ENCODE assay signal across 17 mouse cellular contexts in genomic region chr15:79128208-79128607, GRCm38 (mm10). TPM values are rescaled to one million over a fixed set of nuclear protein-coding genes. Genes with fewer than 3 reads are reported as not detected.
DNase-seq lines count a peak whose midpoint lies in the region; ATAC-seq and TF ChIP-seq lines count a peak whose summit lies in the region.
"Had no signal": no experiment of that assay in that cellular context is flagged by ENCODE, and none has a peak within 500 bp of the region (broad histone marks: within the 10 kb centered on the region; RNA-seq: fewer than 3 reads in every experiment).

No protein-coding gene starts in this region.

- no peaks in the 10 kb centered on the region for H3K4me1 ChIP-seq in bone marrow macrophage, adult 2 months (ENCODE audit: control insufficient read depth, insufficient read depth, low read length)
- H3K4me1 ChIP-seq: hindbrain, embryonic 15.5 days; lung, embryonic 15.5 days; midbrain, embryonic 12.5 days; neural tube, embryonic 15.5 days; stomach, embryonic 15.5 days had no signal

- no peak overlapping the region for H3K27ac ChIP-seq in left cerebral cortex, adult 2 months
- no peak overlapping the region for H3K27ac ChIP-seq in bone marrow macrophage, adult 2 months (ENCODE audit: insufficient read depth, low read depth, low read length)
- H3K27ac ChIP-seq: heart, embryonic 13.5 days; hindbrain, embryonic 15.5 days; lung, embryonic 15.5 days; midbrain, embryonic 12.5 days; neural tube, embryonic 15.5 days; stomach, embryonic 15.5 days had no signal

- peak; percentile 48 for TF ChIP-seq CTCF in left cerebral cortex, adult 2 months (IDR thresholded peaks at IDR 0.05)
- TF ChIP-seq CTCF in bone marrow macrophage, adult 2 months (IDR thresholded peaks at IDR 0.05; ENCODE audit: low read depth, low read length), result peak; percentile 38; the same call in 1 of the 2 replicates

- no peak for TF ChIP-seq POLR2A in bone marrow macrophage, adult 2 months (IDR thresholded peaks at IDR 0.05; ENCODE audit: borderline replicate concordance, low read depth, low read length)

- peak; percentile 50 for DNase-seq in CD4-positive, CD25-positive, alpha-beta regulatory T cell, adult 2 months (ENCODE audit: low read depth, low spot score)
- DNase-seq in left cerebral cortex, adult 2 months (ENCODE audit: extremely low spot score in 1 of 2, low spot score in 2 of 2), result no peak
- DNase-seq in left cerebral cortex, adult 8-10 months (ENCODE audit: low spot score in 2 of 2), result no peak
- DNase-seq in 3T3-L1 (ENCODE audit: low read depth, low spot score), result peak; percentile 29
- no peak for DNase-seq in urinary bladder, adult 2 months (ENCODE audit: low spot score)
- DNase-seq in left cerebral cortex, postnatal 10 days (ENCODE audit: extremely low spot score in 1 of 2, low spot score in 2 of 2), result no peak
- DNase-seq: adrenal gland, postnatal 25 days; cerebellum, adult 11-12 months; kidney, postnatal 25 days had no signal

- no peak for ATAC-seq in CD4-positive, CD25-positive, alpha-beta regulatory T cell, adult 4 months

- H3K4me3 ChIP-seq in left cerebral cortex, adult 2 months, result no peak overlapping the region
- no peak overlapping the region for H3K4me3 ChIP-seq in bone marrow macrophage, adult 2 months (ENCODE audit: insufficient read depth, low read length)
- H3K4me3 ChIP-seq: heart, embryonic 13.5 days; hindbrain, embryonic 15.5 days; lung, embryonic 15.5 days; midbrain, embryonic 12.5 days; neural tube, embryonic 15.5 days; stomach, embryonic 15.5 days had no signal

- intact Hi-C loops in left cerebral cortex, adult 2 months (cut with DNase I), result loop anchor here (5.0 kb wide), 1 partner anchor 36 kb away; no protein-coding TSS in a partner anchor
- intact Hi-C loops in left cerebral cortex, postnatal 10 days (cut with DNase I), result no loop called here

RNA-seq across cellular contexts. Expression of gene Polr2f, which starts 12.6 kb away (rescaled TPM):
- polyA plus RNA-seq in CD4-positive, CD25-positive, alpha-beta regulatory T cell, adult 4 months (2017; shearing (Covaris generic)), result 100 to 1,000 TPM in 1 of 2 experiments, 10 to 100 TPM in 1; 92.3 to 119 TPM
- total RNA-seq in left cerebral cortex, adult 2 months (2021), result 100 to 1,000 TPM; 100 to 103 TPM
- total RNA-seq in left cerebral cortex, adult 8-10 months (2022), result 100 to 1,000 TPM in 2 of 4 experiments, 10 to 100 TPM in 2; 83.7 to 108 (median 99.6) TPM
- polyA plus RNA-seq in bone marrow macrophage, adult 2 months (2012; ENCODE audit: insufficient read depth, insufficient read length, missing spikeins), result 107 and 110 TPM in 2 replicates
- polyA plus RNA-seq in urinary bladder, adult 2 months (2012; rRNA removed), result 145 and 194 TPM in 2 replicates
- total RNA-seq in left cerebral cortex, postnatal 10 days (2021), result 100 to 1,000 TPM; 123 to 124 TPM

RNA-seq across cellular contexts. Expression of gene 1700088E04Rik, which starts 12.8 kb away (rescaled TPM):
- polyA plus RNA-seq in CD4-positive, CD25-positive, alpha-beta regulatory T cell, adult 4 months (2017; shearing (Covaris generic)), result 10 to 100 TPM in 1 of 2 experiments, 1 to 10 TPM in 1; 4.1 to 10.1 TPM
- 10 to 100 TPM; 12.0 to 12.9 TPM for total RNA-seq in left cerebral cortex, adult 2 months (2021)
- total RNA-seq in left cerebral cortex, adult 8-10 months (2022), result 10 to 100 TPM; 10.1 to 14.4 (median 11.3) TPM
- polyA plus RNA-seq in bone marrow macrophage, adult 2 months (2012; ENCODE audit: insufficient read depth, insufficient read length, missing spikeins), result 1.6 TPM in 1 of 2 replicates, not detected in the other
- 3.7 and 4.0 TPM in 2 replicates for polyA plus RNA-seq in urinary bladder, adult 2 months (2012; rRNA removed)
- total RNA-seq in left cerebral cortex, postnatal 10 days (2021), result 10 to 100 TPM; 12.2 to 16.5 TPM

RNA-seq across cellular contexts. Expression of gene Micall1, which starts 19.5 kb away (rescaled TPM):
- polyA plus RNA-seq in CD4-positive, CD25-positive, alpha-beta regulatory T cell, adult 4 months (2017; shearing (Covaris generic)), result 10 to 100 TPM; 11.8 to 22.1 TPM
- total RNA-seq in left cerebral cortex, adult 2 months (2021), result 10 to 100 TPM; 22.8 to 23.2 TPM
- total RNA-seq in left cerebral cortex, adult 8-10 months (2022), result 10 to 100 TPM; 28.9 to 32.0 (median 30.4) TPM
- polyA plus RNA-seq in bone marrow macrophage, adult 2 months (2012; ENCODE audit: insufficient read depth, insufficient read length, missing spikeins), result 16.2 and 16.3 TPM in 2 replicates
- polyA plus RNA-seq in urinary bladder, adult 2 months (2012; rRNA removed), result 63.5 and 79.4 TPM in 2 replicates
- 10 to 100 TPM; 31.4 to 34.0 TPM for total RNA-seq in left cerebral cortex, postnatal 10 days (2021)

RNA-seq across cellular contexts. Expression of gene Sox10, which starts 36.8 kb away (rescaled TPM):
- polyA plus RNA-seq in CD4-positive, CD25-positive, alpha-beta regulatory T cell, adult 4 months (2017; shearing (Covaris generic)), result not detected
- total RNA-seq in left cerebral cortex, adult 2 months (2021), result 10 to 100 TPM; 17.1 to 18.7 TPM
- total RNA-seq in left cerebral cortex, adult 8-10 months (2022), result 10 to 100 TPM; 30.5 to 36.3 (median 32.6) TPM
- polyA plus RNA-seq in bone marrow macrophage, adult 2 months (2012; ENCODE audit: insufficient read depth, insufficient read length, missing spikeins), result not detected in 2 replicates
- polyA plus RNA-seq in urinary bladder, adult 2 months (2012; rRNA removed), result 11.0 and 11.8 TPM in 2 replicates
- 10 to 100 TPM; 22.5 to 27.0 TPM for total RNA-seq in left cerebral cortex, postnatal 10 days (2021)

RNA-seq across cellular contexts. Expression of gene Eif3l, which starts 53.2 kb away (rescaled TPM):
- 100 to 1,000 TPM; 224 to 263 TPM for polyA plus RNA-seq in CD4-positive, CD25-positive, alpha-beta regulatory T cell, adult 4 months (2017; shearing (Covaris generic))
- 10 to 100 TPM; 62.5 to 66.6 TPM for total RNA-seq in left cerebral cortex, adult 2 months (2021)
- 10 to 100 TPM; 73.8 to 77.0 (median 75.3) TPM for total RNA-seq in left cerebral cortex, adult 8-10 months (2022)
- polyA plus RNA-seq in bone marrow macrophage, adult 2 months (2012; ENCODE audit: insufficient read depth, insufficient read length, missing spikeins), result 99.4 and 114 TPM in 2 replicates
- polyA plus RNA-seq in urinary bladder, adult 2 months (2012; rRNA removed), result 125 and 145 TPM in 2 replicates
- 100 to 1,000 TPM in 1 of 2 experiments, 10 to 100 TPM in 1; 95.5 to 100 TPM for total RNA-seq in left cerebral cortex, postnatal 10 days (2021)

Comparison
In these comparisons a context has a peak if more than half of its experiments do, and no peak if none do; other contexts are left out.
1. DNase-seq: peak in CD4-positive, CD25-positive, alpha-beta regulatory T cell, adult 2 months (single experiment) and 3T3-L1 (single experiment); none in left cerebral cortex, adult 2 months (0 of 2), left cerebral cortex, adult 8-10 months (0 of 2), urinary bladder, adult 2 months (single experiment) and left cerebral cortex, postnatal 10 days (0 of 2).